Mouse (Mus musculus) lung, adult 2 months (tissue): ENCODE measurements at regions not wholly inside any gene's neighbourhood (a gene's known extent, or its start where the extent isn't known, plus 50 kb on each side); places are given as distances from the start of the nearest gene placed in this dataset.
"Not testable (repeated sequence)": the region's sequence is repeated elsewhere in the genome, so short reads cannot be mapped to it uniquely, and the experiment has no call there.

ENCODE experiments used
- CTCF ChIP-seq: fragments of 200-500 bp; IDR thresholded peaks from 2 replicates; pipeline ENCODE4 v1.5.1; 2011; ENCODE audit warnings: mild to moderate bottlenecking, low read length, control low read depth; ENCODE audit not compliant: insufficient read depth
- POLR2A ChIP-seq: fragments of 200-500 bp; IDR thresholded peaks from 2 replicates; pipeline ENCODE4 v1.6.1; 2011; ENCODE audit warnings: low read depth, mild to moderate bottlenecking, control low read depth, low read length, borderline replicate concordance; ENCODE audit errors: extremely low read depth

DNA sequence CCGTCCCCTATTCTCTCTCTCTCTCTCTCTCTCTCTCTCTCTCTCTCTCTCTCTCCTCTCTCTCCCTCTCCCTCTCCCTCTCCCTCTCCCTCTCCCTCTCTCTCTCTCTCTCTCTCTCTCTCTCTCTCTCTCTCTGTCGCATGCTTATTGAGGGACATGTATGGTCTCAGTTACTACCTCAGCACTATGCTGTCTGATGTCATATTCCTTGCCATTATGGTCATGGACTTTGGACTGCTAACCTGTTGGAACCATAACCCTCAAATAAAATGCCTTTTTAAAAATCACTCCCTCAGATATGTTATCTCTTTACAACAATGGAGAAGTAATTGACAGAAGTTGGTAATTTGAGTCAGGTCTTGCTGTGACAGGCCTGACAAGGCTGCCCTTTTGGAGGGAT is 544.8 kb downstream of the Hace1 start:
- not testable (repeated sequence) for TF ChIP-seq CTCF, POLR2A
